Mouse (Mus musculus) spleen, adult 12 weeks (tissue): ENCODE measurements around the gene Pds5a.
"Not testable (repeated sequence)": the region's sequence is repeated elsewhere in the genome, so short reads cannot be mapped to it uniquely, and the experiment has no call there.

Experiments used
- DNase-seq: peaks from one replicate; pipeline ENCODE4 v3.0.0; 2022; ENCODE audit warnings: low spot score

The Pds5a gene

DNA sequence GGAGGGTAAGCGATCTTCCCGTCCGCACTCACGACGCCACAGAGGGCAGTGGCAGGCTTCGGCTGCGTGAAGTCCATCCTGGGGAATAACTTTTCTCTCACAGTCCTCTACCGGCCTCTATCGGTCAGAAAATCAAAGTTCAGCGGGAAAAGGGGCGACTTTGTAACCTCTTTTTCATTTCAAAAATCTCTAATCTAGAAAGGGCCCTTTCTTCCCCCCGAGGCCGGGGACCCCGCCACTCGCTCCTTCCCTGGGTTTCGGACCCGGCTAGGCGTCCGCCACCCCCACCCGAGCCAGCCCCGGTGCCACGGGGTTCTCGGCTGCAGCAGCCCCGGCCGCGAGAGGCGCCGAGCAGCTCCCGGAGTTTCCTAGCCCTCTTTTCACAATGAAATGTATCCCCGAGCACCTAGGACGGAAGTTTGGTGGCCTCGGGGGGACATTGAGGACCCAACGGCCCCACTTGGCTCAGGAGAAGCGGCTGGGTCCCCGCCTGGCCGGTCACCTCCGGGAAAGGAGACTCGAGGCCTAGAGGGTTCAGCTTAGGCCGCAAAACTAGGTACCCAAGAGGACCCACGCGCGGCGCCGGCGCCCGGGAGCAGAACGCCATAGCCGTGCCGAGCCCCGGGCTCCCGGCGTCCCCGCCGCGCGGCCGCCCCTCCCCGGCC, 1.1 kb downstream of the Pds5a start:
- peak; percentile 64 for DNase-seq

DNA sequence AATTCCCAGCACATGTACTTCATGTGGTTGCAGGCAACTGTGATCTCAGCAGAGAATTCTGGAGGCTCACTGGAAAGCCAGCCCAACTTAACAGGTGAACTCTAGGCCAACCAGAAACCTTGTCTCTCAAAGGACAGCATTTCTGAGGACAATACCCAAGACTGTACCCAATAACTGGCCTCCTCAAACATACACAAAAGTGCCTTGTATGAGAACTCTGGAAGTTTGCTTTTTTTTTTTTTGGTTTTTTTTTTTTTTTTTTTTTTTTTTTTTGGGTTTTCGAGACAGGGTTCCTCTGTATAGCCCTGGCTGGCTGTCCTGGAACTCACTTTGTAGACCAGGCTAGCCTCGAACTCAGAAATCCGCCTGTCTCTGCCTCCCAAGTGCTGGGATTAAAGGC, 4.0 kb downstream of the Pds5a start:
- DNase-seq, result not testable (repeated sequence)

DNA sequence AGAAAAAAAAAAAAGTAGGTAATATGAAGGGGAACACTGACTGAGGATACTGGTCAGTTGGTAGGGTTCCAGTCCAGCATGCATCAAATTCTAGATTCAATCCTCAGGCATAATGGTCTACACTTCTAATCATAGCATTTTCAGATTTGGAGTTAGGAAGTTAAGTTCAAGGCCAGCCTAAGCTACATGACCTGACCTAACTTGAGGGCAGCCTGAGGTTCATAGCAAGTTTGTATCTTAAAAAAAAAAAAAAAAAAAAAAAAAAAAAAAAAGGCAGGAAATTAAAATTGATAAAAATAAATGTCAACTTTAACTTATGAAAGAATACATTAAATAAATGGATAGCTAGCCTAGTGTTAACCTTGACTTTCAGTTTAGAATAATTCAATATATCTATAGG, 5.1 kb downstream of the Pds5a start:
- no peak for DNase-seq

DNA sequence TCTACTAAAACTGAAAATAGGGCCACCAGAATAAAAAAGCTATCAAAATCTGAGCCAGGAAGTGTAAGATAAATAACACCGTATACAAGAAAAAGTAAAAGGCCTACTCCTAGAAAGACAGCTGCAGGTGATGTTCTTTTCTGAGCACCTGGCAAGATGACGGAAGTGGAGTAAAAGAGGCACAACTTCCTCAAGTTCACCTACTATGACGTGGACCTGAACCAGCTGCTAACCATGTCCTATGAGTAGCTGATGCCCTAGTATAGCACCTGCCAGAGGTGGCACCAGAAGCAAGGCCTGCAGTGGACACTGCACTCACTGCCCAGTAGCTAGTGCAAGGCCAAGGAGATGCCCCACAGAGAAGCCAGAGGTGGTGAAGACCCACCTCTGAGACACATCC, 9.3 kb downstream of the Pds5a start:
- no peak for DNase-seq

DNA sequence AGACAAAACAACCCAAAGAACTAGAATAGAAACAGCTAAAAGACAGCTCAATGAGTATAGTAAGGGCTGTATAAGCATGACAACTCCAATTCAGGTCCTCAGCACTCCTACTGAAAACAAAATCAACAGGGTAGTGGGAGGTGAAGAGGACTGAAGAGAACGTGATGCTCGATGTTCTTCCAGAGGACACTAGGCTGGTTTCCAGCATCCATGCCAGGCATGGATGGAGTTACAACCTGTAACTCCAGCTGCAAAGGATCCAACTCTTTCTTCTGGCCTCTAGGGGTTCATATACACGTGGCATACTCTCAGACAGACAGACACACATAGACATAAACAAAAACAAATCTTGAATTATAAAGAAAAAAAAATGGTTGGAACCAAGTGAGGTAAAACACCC, 11.3 kb downstream of the Pds5a start:
- DNase-seq, result no peak

DNA sequence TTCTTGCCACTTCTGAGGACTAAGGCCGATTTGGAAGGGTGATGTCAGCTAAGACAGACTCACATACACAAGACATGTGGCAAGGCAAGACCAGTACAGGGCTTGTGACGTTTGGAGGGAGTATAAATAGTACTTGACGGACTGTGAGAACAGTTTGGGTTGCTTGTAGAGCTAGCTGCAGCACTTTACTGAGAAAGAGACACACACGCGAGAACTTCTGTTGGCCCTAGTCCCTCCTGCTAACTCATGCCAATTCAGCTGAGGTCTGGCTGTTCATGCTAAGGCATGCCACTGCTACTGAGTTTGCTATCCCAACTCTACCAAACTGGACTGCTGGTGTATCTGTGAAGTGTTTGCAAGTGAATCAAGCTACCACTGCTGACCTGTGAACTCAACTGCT, 19.2 kb downstream of the Pds5a start:
- no peak for DNase-seq

DNA sequence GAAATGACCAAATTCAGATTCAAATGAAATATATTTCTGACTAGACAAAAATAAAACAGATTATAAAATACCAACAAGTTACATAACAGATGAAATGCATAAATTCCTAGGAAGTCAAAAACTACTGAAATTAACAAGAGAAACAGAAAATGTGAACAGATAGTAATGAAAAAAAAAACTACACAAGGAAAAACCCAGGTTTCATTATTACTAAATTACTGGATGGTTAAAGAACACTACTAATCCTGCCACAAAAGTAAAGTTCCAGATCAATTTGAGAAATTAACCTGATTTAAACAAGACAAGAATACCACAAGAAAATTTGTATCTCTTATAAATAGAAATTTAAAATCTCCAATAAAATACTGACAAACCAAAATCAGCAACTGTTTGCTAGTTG, 25.9 kb downstream of the Pds5a start:
- no peak for DNase-seq

DNA sequence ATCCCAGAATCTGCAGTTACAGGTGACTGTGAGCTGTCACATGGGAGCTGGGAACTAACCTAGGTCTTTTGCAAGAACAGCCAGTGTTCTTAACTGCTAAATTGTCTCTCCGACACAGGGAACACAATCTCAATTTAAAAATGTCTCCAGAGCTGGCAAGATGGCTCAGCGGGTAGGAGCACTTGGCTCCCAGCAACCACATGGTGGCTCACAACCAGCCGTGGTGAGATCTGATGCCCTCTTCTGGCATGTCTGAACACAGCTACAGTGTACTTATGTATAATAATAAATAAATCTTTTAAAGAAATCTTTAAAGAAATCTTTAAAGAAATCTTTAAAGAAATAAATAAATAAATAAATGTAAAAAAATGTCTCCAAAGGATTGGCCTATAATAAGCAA, 30.4 kb downstream of the Pds5a start:
- DNase-seq, result no peak

DNA sequence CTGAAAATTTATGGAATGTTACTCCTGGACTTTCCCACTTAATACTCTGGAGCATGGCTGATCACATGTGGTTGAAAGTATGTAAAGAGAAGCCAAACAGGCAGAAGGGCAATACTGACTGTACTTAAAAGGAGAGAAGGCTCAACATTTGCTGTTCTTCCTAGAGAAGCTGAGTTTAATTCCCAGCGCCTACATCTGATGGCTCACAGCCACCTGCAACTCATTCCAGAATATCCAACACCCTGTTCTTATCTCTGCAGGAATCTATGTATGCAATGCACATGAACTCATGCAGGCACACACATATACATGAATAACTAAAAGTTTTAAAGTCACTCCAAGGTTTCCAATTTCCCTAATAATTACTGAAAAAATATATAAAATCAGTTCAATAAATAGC, 32.7 kb downstream of the Pds5a start:
- DNase-seq, result no peak

DNA sequence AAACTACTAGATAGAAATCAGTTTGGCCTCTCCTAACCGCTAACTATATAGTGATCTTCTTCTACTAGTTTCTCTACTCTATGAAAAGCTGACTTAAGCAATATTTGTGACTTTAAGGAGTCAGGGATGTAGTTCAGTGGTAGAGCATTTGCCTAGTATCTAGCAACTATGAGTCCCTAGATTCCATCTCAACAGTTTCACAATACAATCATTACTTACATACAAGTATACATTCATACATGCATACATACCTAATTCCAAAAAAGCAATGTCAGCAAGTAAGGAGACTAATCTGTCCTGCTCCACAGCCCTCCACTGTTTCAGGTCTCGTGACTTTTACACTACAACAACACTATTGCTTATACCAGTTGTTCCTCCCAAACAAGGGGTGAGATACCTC, 36.1 kb downstream of the Pds5a start:
- no peak for DNase-seq

DNA sequence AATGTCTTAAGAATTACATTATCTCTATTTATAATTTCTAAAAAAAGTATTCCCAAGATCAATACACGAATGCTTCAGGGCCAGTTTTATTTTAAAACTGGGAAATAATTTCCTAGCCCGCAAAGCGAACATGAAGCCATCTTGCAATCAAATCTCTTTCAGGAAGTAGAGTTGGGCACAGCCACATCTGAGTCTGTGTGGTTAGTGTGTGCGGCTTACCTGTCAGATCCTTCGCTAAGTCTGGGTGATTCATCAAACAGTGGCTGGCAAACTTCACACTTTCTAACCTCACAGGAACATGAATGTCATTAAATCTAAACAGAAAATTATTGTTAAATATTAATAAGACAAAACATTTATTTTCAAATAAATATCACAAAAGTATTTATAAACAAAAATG, 44.3 kb downstream of the Pds5a start:
- DNase-seq, result no peak

DNA sequence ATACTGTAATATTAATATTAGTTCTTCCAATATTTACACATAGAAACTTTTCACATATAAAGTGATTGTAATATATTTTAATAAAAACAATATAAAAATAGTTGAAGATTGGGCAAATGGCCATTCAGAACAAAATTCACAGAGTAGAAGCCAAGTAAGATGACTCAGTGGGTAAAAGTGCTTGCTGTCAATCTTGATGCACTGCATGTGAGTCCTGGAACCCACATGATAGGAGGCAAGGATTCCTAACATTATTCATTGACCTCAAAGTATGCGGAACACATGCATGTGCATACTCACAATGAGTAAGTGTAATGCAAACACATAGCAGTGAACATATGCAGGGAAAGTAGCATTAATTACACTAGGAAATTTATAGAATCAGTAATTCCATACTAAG, 59.2 kb downstream of the Pds5a start:
- no peak for DNase-seq

DNA sequence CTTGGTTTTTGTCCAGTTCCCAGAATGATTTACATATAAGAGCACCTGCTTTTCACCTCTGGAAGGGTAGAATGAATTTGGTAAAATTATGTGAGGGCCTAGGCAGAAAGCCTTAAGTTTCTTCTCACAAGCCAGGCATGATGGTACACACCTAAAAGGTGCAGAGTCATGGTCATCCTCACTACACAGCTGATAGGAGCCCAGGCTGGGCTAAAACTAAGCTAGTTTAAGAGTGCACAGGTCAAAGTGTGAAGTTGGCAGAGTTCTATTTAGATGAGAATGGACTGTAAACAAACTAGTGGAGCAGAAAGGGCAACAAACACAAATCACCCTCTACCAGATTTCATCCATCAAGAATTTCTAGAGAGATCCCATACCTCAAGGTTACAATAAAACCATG, 73.7 kb downstream of the Pds5a start:
- no peak for DNase-seq

DNA sequence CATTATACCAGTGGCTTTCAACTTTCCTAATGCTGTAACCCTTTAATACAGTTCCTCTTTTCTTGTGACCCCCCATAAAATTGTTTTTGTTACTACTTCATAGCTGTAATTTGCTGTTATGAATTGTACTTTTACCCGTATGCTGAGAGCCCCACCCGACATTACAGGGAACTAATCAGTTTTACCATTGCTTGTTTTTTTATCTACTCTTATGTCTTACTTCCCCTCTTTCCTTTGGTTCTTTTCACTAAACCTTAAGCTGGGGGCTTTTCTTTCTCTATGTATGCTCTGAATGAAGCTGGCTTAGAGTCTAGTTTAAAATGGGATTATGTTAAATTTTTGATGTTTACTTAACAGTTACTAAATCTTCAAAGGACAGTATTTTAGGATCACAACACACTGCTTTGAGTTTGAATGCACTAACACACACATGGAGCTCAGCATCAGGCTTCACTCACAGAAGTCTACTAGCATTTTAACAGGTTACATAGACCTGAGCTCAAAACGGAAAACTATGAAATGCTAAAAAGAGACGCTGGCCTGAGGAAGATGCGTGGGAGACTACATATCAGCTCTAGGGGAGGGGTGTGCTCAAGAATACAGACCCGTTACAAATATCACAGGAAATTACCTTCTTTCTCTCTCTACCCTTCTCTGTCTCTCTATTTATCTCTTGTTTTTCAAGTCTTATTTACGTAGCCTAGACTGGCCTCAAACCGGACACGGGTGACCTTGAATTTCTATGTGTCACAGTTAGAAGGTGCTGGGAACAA, 84.7 kb downstream of the Pds5a start:
- DNase-seq, result no peak

DNA sequence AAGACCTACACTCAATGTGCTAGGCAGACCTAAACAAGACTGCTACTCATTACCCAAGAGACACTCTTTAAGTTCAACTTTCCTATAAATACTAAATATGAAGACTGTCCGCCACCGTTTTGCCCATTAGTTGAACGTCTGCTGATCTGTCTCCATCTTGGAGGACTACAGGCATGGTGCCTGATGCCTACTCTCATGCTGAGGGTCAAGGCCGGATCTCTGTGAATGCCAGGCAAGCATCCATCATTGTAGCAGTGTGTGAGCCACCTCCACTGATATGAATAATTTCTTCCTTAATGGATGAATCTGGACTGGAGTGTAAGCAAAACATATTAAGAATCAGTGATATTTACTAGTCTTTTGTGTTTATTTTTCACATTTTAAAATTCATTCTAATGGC, 87.5 kb downstream of the Pds5a start:
- DNase-seq, result no peak

DNA sequence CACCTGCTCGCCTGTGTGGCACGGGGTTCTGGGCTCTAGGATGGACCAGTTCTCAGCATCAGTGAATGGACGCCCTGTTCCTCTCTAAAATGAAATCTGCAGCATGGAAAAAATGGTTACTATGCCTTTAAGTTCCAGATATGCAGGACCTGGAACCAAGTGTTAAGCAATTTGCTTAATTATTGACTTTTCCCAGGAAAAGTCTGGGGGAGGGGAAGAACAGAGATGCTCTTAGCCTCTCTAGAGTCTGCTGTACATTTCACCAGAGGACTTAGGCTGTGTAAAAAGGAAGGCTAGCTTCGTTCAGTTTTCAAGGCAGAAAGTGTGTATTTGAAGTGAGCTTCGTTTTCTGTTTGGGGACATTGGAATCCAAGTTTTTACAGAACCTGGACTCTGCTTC, 88.3 kb downstream of the Pds5a start:
- no peak for DNase-seq

DNA sequence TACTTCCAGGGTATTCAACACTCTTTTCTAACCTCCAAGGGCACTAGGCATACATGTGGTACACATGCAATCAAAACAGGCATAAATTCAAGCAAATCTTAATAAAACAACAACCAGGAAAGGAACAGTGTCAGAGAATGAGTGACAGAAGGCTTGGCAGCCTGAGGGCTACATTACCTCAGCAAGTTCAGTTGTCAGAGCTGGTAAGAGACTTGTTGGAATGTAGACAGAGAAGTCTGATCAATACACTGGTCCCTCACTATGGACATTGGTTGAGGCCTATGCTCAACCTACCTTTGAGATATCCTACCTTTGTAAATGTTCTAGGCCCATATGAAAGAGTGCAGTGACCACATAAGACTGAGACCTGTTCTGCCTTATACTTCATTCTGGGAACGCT, 91.3 kb downstream of the Pds5a start:
- no peak for DNase-seq

DNA sequence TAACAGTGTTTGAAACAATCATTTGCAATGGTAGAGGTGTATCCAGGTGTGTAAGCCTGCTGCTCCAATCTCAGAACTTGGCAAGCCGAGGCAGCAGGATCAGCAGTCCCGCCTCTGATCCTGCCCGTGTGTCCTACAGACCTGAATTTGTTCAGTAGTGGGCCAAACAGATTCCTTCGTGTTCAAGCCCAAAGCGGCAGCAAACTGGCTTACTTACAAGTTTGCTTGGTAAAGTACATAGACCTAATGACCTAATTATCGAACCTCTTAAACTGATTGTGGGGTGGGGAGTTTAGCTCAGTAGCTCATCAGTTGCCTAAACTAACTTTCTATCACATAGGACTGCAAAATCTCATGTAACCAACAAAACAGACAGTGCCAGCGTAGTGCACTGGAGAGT, 98.4 kb downstream of the Pds5a start:
- DNase-seq, result no peak

DNA sequence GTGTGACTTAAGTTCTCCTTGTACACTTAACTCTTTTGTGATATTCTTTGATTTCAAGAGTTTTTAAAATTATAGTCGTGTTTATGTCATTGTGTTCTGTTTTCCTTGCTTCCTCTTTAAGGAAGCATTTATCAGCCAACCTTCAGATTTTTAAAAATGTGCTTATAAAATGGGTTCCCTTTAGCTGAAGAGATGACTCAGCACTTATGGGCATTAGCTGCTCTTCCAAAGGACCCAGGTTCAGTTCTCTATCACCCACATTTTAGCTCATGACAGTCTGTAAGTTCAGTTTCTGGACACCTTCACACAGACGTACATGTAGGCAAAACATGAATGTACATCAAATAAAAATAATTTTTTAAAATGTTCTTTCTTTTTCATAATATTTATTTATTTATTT, 105.7 kb downstream of the Pds5a start:
- DNase-seq, result no peak

DNA sequence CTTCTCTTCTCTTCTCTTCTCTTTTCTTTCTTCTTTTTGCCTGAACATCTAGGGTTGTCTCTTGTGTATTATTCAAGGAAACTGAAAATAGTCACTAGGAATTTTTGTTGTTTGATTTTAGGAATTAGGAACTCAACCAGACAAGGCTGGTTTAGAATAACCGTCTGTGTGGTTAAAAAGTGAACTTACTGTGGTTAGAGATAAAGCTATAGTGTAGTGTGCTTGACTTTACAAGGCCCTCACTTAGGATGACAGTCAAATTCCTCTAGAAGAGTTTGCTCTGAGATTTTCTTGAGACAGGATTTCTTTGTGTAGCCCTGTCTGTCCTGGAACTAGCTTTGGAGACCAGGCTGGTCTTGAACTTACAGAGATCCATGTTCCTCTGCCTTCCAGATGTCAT, 107.9 kb downstream of the Pds5a start:
- DNase-seq, result no peak

DNA sequence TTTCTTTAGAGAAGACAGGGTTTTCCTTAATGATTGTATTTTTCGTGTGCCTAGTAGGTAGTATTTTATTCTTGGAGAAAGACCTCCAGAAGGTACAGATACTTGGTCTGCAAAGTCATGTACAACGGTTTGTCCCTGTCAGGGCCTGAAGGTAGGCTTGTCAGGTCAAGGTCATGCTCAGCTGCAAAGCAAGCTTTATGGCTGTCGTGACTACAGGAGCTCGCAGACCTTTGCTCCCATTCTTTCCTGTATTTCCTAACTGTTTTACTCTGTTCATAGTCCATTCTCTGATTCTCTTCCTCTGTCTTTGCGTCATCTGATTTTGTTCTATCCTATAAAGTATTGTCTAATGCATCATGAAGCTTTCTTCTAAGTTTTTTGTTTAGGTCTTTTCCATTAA, 111.8 kb downstream of the Pds5a start:
- no peak for DNase-seq

DNA sequence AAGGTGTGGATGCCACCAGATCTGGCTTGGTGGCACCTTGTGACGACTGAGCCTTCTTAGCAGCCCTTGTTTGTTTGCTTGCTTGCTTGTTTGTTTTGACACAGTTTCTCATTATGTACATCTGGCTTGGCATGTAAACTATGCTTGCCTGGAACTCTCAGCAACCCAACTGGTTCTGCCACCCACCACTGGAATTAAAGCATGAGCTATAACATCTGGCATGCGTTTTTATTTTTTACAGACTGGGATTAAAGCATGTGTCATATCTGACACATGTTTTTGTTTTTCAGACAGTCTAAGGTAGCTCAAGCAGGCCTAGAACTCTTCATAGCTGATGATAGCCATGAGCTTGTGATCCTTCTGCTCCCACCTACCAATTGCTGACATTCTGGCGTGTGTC, 119.5 kb downstream of the Pds5a start:
- no peak for DNase-seq

DNA sequence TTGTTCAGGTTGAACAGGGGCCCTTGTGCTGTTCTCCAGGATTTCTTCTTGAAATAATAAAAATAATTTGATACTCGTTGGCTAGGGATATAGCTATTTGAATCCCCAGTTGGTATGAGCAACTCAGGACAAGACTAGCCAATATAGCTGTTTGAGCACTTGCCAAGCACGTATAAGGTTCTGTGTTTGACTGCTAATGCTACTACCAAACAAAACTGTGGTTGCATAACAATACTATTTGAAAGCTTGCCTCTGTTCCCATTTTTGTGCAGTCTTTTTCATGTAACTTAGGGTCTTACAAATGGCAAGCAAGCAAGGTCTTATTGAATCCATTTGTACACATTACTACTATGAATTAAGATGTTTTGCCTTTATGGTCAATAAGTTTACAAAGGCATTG, 122.2 kb downstream of the Pds5a start:
- DNase-seq, result no peak

DNA sequence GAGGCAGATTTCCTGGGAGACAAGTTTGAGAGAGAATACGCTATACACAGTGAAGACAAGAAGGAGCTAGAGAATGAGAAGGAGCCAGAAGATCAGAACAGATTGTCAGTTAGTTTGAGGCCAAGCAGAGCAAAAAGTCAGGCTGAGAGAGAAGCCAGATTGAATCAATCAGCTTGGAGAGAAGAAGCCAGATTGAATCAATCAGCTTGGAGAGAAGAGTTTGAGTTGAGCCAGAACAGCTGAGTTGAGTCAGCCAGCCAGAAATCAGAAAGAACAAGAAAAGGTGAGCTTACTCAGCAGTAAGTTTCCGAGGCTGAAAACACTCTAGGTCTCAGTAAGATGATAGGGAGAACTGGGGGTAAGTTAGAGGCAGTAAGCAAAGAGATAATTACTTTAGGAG, 123.2 kb downstream of the Pds5a start:
- no peak for DNase-seq
